8 mouse cellular contexts compared by ENCODE assay signal in the genomic region with DNA sequence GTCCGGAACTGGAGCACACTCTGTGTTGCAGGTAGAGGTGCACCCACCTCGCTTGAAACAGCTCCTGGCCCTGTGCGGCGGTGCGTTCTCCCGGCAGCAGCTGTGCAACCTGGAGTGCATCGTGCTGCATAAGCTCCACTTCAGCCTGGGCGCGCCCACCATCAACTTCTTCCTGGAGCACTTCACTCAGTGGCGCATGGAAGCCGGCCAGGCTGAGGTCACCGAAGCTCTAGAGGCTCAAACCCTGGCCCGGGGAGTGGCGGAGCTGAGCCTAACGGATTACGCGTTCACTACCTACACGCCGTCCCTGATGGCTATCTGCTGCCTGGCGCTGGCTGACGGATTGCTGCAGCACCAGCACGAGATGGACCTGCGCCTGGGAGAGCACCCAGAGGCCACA. TPM values are rescaled to one million over a fixed set of nuclear protein-coding genes. Genes with fewer than 3 reads are reported as not detected.
DNase-seq lines count a peak whose midpoint lies in the region; ATAC-seq and TF ChIP-seq lines count a peak whose summit lies in the region.
"Had no signal": no experiment of that assay in that cellular context is flagged by ENCODE, and none has a peak within 500 bp of the region (broad histone marks: within the 10 kb centered on the region; RNA-seq: fewer than 3 reads in every experiment).

No protein-coding gene starts in this region.

- peaks cover 6 to 33% of the 10 kb centered on the region in 2 experiments; a peak in 3 of 4 replicates for H3K4me1 ChIP-seq in heart, embryonic 14.5 days (ENCODE audit: control insufficient read depth in 2 of 2, insufficient read depth in 2 of 2, low read length in 2 of 2)
- H3K4me1 ChIP-seq in lung, embryonic 14.5 days (ENCODE audit: insufficient read depth) = no peaks in the 10 kb centered on the region; the same call in 1 of the 2 replicates

- H3K4me2 ChIP-seq in heart, embryonic 14.5 days (ENCODE audit: low read length) = peak overlapping the region; percentile 98
- peak overlapping the region; percentile 100 for H3K4me2 ChIP-seq in lung, embryonic 14.5 days

- H3K4me3 ChIP-seq in heart, embryonic 14.5 days (ENCODE audit: control insufficient read depth in 1 of 2, insufficient read depth in 1 of 2, low read depth in 1 of 2, low read length in 2 of 2) = peak overlapping the region; percentile 2 to 20; a peak in 2 of 4 replicates
- H3K4me3 ChIP-seq in lung, embryonic 14.5 days (ENCODE audit: low read depth, low read length) = peak overlapping the region; percentile 51

- H3K27me3 ChIP-seq in heart, embryonic 14.5 days (ENCODE audit: control insufficient read depth, insufficient read depth, low read length) = peaks cover 81% of the 10 kb centered on the region
- peaks cover 85% of the 10 kb centered on the region for H3K27me3 ChIP-seq in lung, embryonic 14.5 days (ENCODE audit: insufficient read depth, low read length)

- no peak for TF ChIP-seq CTCF in lung, embryonic 14.5 days (IDR thresholded peaks at IDR 0.05; ENCODE audit: low read depth)

- DNase-seq in testis, postnatal 10 days (ENCODE audit: low spot score) = peak; percentile 46
- no peak for DNase-seq in testis, postnatal 14 days (ENCODE audit: low spot score)
- peak; percentile 71 for DNase-seq in lung, embryonic 14.5 days
- no peak for DNase-seq in cerebellum, adult 9-10 months
- DNase-seq in frontal cortex, postnatal 36 days (ENCODE audit: low spot score in 2 of 2) = no peak
- no peak for DNase-seq in adrenal gland, adult 8-10 months

- H3K9ac ChIP-seq in heart, embryonic 14.5 days (ENCODE audit: low read length) = no peak overlapping the region
- H3K9ac ChIP-seq in lung, embryonic 14.5 days = no peak overlapping the region

- ATAC-seq in heart, embryonic 14.5 days (ENCODE audit: insufficient number of reproducible peaks, insufficient read depth, low FRiP score, low read depth) = no peak
- ATAC-seq in lung, embryonic 14.5 days (ENCODE audit: insufficient read depth) = no peak

- no peak overlapping the region for H3K27ac ChIP-seq in heart, embryonic 14.5 days (replicated peaks in 1 of 2; ENCODE audit: control insufficient read depth in 1 of 2, insufficient read depth in 1 of 2, low read depth in 2 of 2, low read length in 2 of 2)
- no peak overlapping the region for H3K27ac ChIP-seq in lung, embryonic 14.5 days (ENCODE audit: low read depth)

- H3K9me3 ChIP-seq in heart, embryonic 14.5 days (ENCODE audit: control insufficient read depth, low read length) = no peaks in the 10 kb centered on the region
- H3K9me3 ChIP-seq in lung, embryonic 14.5 days (ENCODE audit: low read depth, low read length) = no peaks in the 10 kb centered on the region

- no peaks in the 10 kb centered on the region for H3K36me3 ChIP-seq in heart, embryonic 14.5 days (ENCODE audit: control insufficient read depth, insufficient read depth, low read length)
- H3K36me3 ChIP-seq in lung, embryonic 14.5 days (ENCODE audit: insufficient read depth) = no peaks in the 10 kb centered on the region

- WGBS in heart, embryonic 14.5 days = 1% methylated on average over 23 of the region's 23 CpGs
- 1% methylated on average over 23 of the region's 23 CpGs for WGBS in lung, embryonic 14.5 days

RNA-seq across cellular contexts. Expression of a gene that starts 1.9 kb away (rescaled TPM):
- 0.11 and 0.63 TPM in 2 replicates for polyA plus RNA-seq in heart, embryonic 14.5 days (2014; fragmentation: Nextera tagmentation; extraction: Ambion mirVana)
- 5.2 and 5.8 TPM in 2 replicates for polyA plus RNA-seq in lung, embryonic 14.5 days (2014; fragmentation: Nextera tagmentation; extraction: Ambion mirVana)
- total RNA-seq in adrenal gland, adult 8-10 months (2022) = under 1 TPM; 0.73 to 0.87 (median 0.77) TPM

RNA-seq across cellular contexts. Expression of a gene that starts 4.1 kb away (rescaled TPM):
- polyA plus RNA-seq in heart, embryonic 14.5 days (2014; fragmentation: Nextera tagmentation; extraction: Ambion mirVana) = not detected in 2 replicates
- polyA plus RNA-seq in lung, embryonic 14.5 days (2014; fragmentation: Nextera tagmentation; extraction: Ambion mirVana) = 1.1 and 2.2 TPM in 2 replicates
- total RNA-seq in adrenal gland, adult 8-10 months (2022) = under 1 TPM in 1 of 4 experiments, not detected in 3; 0.11 TPM

RNA-seq across cellular contexts. Expression of a gene that starts 45.4 kb away (rescaled TPM):
- polyA plus RNA-seq in heart, embryonic 14.5 days (2014; fragmentation: Nextera tagmentation; extraction: Ambion mirVana) = 0.12 TPM in 1 of 2 replicates, not detected in the other
- 0.28 TPM in 1 of 2 replicates, not detected in the other for polyA plus RNA-seq in lung, embryonic 14.5 days (2014; fragmentation: Nextera tagmentation; extraction: Ambion mirVana)
- not detected for total RNA-seq in adrenal gland, adult 8-10 months (2022)
- total RNA-seq: left cerebral cortex, postnatal 10 days had no signal

RNA-seq across cellular contexts. Expression of a gene that starts 56.7 kb away (rescaled TPM):
- 126 and 147 TPM in 2 replicates for polyA plus RNA-seq in heart, embryonic 14.5 days (2014; fragmentation: Nextera tagmentation; extraction: Ambion mirVana)
- 159 and 170 TPM in 2 replicates for polyA plus RNA-seq in lung, embryonic 14.5 days (2014; fragmentation: Nextera tagmentation; extraction: Ambion mirVana)
- total RNA-seq in adrenal gland, adult 8-10 months (2022) = 100 to 1,000 TPM in 2 of 4 experiments, 10 to 100 TPM in 2; 91.6 to 107 (median 101) TPM

Comparison
In these comparisons a context has a peak if more than half of its experiments do, and no peak if none do; other contexts are left out.
1. DNase-seq: peak in testis, postnatal 10 days (single experiment) and lung, embryonic 14.5 days (single experiment); none in testis, postnatal 14 days (single experiment), cerebellum, adult 9-10 months (single experiment), frontal cortex, postnatal 36 days (0 of 2) and adrenal gland, adult 8-10 months (single experiment).